Mouse (Mus musculus) megakaryocyte, embryonic 14.5 days (primary cell): ENCODE results near the gene Ift81.

Experiments
- FLI1 ChIP-seq: IDR thresholded peaks from 2 replicates; pipeline ENCODE4 v1.6.1; 2012; ENCODE audit warnings: low read length, inconsistent platforms, mixed read lengths
- GATA1 ChIP-seq: IDR thresholded peaks from 3 replicates; pipeline ENCODE4 v1.6.1; 2012; ENCODE audit warnings: mixed read lengths, low read length, inconsistent platforms, borderline replicate concordance

DNA sequence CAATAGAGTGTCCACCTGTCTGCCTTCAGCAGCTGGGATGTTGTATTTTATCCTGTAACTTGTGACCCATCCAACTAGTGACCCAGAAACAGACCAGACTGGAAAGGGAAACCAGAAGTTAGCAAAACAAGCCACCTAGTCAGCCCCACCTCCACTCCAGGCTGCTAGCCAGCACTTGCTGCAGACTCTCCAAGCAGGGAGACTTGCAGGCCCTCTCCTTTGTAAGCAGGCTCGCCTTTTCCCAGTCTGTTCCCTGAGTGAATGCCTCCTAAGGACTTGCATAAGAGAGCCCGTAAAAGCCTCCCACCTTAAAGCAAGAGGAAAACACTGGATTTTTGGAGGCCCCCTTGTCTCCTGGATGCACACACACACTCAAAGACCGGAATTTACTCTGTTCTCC lies 85.0 kb downstream of the Ift81 start:
- TF ChIP-seq GATA1 (no peak), FLI1 (no peak)
